Mouse (Mus musculus) brain, embryonic 14.5 days (tissue): Measurements from ENCODE around the gene Rhoa. TPM values are rescaled to one million over a fixed set of nuclear protein-coding genes. Genes with fewer than 3 reads are reported as not detected.
"Not testable (repeated sequence)": the region's sequence is repeated elsewhere in the genome, so short reads cannot be mapped to it uniquely, and the experiment has no call there.

Experiments used
- DNase-seq: peaks from one replicate; pipeline ENCODE4 v3.0.0-alpha.2; 2011; ENCODE audit warnings: low read depth
- CTCF ChIP-seq: fragments of 200-500 bp; IDR thresholded peaks from 2 replicates; pipeline ENCODE4 v1.5.1; 2012; ENCODE audit warnings: inconsistent platforms, mild to moderate bottlenecking, moderate library complexity, borderline replicate concordance; ENCODE audit not compliant: insufficient read depth, insufficient read length; ENCODE audit errors: extremely low read depth
- POLR2A ChIP-seq: fragments of 200-500 bp; IDR thresholded peaks from 2 replicates; pipeline ENCODE4 v1.6.1; 2012; ENCODE audit warnings: mild to moderate bottlenecking, inconsistent platforms, borderline replicate concordance; ENCODE audit not compliant: poor library complexity, insufficient read depth, insufficient read length, severe bottlenecking; ENCODE audit errors: extremely low read depth
- polyA plus RNA-seq: library from polyadenylated mRNA; depleted of rRNA; stranded (reverse); fragments of >200 nt; gene quantifications from 2 replicates; pipeline ENCODE4 v1.2.3, GENCODE M21; 2012

Gene Rhoa
- polyA plus RNA-seq, 1 experiment = 160 TPM

DNA sequence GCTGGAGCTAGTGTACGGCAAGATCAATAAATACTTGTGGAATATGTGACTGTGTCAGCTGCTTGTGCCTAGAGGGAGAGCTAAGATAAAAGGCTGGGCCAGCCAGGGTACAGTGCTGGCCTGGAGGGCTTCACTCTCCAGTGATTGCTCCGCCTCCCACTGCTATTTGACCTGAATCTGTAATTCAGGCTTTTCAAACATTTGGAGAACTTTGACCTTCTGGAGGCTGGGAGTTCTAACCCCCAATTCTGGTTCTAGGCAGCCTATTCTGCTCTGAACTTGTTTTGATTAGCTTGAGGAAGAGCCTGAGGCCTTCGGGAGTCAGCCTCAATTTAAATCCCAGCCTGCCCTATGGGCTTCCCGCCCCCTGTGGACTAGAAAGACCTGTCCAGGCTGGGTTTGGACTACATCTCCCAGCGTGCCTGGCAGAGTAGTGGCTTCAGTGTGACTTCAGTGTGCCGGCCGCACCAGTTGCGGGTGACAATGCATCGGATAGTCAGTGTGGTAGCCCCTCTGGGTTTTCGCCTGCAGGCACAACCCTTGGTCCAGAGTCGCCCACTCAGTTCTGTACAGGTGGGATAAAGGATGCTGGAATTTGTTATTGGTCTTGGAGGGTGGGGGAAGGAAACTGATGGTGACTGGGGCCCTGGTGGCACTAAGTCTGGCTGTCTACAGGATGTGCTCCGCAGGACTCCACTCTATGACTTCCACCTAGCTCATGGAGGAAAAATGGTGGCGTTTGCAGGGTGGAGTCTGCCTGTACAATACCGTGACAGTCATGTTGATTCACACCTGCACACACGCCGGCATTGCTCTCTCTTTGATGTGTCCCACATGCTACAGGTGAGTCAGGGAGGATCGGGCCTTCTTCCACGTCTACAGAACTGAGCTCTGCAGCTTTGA is 9.2 kb upstream of the Rhoa start, which contains the start of gene Amt:
TSS of gene Amt (plus strand) at position 401 of the 903 bp plus-strand sequence.
- no peak for TF ChIP-seq CTCF
- no peak for TF ChIP-seq POLR2A
- peak; percentile 57 for DNase-seq

DNA sequence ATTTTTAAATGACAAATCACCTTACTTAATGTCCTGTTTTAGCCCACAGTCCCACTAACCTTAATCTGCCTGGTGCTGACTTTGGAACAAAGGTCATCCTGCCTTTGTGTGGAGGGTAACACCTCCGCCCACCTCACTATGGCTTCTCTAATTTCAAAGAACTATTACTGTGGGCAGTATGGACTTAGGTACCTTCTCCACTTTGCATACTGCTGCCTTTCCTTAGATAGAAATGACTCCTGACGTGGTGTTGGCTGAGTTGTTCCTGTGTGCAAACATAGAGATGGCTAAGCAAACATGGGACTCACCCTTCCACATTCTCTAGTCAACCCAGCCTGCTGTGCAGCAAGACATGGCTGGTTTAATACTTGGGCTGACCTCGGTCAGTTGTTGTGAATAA is 4.1 kb upstream of the Rhoa start:
- TF ChIP-seq CTCF (no peak), POLR2A (no peak)

DNA sequence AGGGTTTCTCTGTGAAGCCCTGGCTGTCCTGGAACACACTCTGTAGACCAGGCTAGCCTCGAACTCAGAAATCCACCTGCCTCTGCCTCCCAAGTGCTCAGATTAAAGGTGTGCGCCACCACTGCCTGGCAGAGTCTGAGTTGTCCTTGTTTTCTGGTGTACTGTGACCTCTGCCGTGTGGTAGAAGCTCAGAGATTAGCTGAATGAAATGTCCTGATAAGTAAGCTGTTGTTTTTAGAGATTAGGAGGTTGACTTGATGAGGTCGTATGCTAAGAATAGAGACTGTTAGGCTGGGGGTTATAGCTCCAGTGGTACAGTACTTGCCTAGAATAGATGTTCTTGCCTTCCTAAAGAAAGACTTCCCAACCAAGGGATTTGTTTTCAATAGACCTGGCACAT is 1.2 kb upstream of the Rhoa start:
- no peak for DNase-seq
- no peak for TF ChIP-seq POLR2A
- no peak for TF ChIP-seq CTCF

More for the DNA sequence above, 4.1 kb upstream of the Rhoa start:
- DNase-seq = no peak

DNA sequence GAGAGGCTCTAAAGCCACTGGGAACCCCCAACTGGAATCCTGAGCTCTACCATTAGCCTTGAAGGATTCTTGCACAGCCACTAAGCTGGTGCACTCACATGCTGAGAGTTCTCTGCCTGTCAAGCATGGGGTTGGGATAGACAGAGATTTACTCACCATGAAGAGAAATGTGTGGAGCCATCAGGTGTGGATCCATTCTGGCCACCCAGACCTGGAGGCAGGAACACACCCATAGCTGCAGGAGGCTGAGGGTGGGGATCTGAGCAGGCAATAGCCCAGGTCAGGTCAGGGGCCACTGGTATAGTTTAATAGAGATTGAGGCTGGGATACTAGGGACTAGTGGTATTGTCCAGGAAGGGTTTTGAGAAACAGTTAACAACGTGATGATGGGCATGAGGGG is 759 bp upstream of the Rhoa start:
- TF ChIP-seq CTCF (no peak), POLR2A (no peak)
- DNase-seq = no peak

DNA sequence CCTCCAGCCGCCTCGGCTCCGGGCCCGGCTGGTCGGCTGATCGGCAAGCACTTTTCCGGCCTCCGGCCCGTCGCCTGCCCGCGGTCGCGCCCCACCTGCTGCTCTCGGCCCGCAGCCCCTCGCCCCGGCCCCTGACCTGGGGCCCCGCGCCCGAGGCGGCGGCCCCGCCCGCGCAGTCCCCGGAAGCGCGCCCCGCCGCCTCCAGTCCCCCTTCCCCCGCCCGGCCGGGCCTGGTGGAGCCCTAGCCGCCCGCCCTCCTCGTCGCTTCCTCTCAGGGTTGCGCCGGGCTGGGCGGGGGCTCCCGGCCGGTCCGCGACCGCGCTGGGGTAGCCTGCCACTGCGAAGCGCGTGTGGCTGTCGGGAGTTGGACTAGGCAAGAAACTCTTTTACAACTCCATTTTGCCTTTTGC is 647 bp downstream of the Rhoa start:
- TF ChIP-seq POLR2A (no peak), CTCF (no peak)
- DNase-seq = peak; percentile 82

DNA sequence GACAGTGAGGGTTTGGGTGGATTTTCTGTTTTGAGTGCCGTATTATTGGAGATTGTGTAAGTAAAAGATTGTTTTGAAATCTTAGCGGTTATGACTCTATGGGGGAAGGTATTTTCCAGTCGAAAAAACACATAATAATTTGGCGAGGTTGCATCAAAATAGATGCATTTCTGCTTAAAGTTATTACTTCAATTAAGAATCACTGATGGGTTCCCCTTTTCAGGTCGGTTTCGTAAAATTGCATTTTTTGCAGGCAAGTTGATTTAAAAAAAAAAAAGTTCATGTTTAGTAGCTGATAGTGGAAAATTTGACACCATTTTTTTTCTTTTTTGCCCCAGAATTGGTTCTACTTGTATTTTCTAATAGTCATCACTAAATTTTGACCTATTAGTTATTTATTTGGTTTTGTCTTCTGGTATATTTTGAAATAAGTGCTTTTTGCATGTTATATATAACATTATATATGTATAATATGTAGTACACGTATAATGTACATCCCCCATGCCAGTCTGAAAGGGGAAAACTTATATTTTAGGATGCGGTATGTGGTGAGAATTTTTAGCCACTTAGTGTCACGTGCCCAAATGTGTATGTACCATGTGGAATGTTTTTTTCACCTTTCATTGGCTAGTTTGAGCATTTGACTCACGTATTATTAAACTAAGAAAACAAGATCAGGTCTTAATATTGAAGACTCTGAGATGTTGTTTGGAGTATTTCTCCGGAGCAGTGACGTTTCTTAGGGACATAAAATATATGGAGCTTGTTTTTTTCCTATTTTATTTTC is 1.3 kb downstream of the Rhoa start:
- TF ChIP-seq POLR2A = no peak
- no peak for TF ChIP-seq CTCF
- DNase-seq = no peak

DNA sequence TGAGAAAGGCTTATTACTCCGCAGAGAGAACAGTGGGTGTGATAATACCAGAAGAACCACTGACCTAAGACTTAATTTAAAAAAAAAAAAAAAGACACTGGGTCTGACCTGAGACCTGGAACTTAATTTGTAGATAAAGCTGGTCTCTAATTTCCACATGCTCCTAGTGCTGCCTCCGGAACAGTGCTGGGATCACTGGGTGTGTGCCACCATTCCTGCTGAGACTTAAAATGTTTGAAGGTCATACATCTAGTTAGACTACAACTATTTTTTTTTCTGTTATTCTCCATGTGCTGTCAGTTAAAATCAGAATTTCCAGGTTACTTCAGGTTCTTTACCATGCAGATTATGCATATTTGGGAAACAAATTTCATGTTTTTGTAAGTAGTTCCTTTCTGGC is 2.2 kb downstream of the Rhoa start:
- no peak for TF ChIP-seq POLR2A
- no peak for TF ChIP-seq CTCF
- no peak for DNase-seq

DNA sequence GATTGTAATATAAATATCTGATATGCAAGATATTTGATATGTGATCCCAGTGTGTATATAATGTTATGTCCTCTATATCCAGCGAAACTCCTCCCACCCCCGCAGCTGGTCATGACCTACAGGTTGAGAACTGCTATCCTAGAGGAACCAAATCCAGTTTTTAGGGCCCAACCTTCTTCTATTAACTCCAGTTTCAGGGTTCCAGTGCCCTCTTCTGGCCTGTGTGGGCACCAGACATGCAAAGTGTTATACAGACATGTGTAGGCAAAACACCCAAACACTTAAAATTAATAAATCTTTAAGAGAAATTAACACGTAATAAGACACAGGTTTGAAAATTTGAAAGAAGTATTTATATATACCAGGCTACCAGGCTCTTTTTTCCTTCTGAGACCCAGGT is 11.6 kb downstream of the Rhoa start:
- TF ChIP-seq CTCF (peak; percentile 25; the same call in 1 of the 2 replicates), POLR2A (no peak)
- no peak for DNase-seq

DNA sequence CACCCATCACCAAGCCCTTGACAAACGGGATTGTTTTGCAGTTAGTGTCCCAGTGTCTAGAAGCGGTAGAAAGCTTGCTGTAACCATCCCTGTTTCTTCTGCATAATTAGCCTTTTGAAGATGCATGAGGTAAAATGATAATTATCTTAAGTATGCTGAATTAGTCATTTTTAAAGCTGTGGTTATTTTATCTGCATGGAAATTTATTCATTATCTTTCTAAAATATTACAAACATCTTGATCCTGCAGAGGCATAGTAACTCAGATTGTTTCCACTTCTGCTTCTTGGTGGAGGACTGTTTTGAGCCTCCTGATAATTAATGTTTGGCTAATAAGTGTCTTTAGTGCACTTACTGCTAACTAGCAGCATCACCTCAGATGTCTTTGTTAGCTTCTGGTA is 12.5 kb downstream of the Rhoa start:
- no peak for TF ChIP-seq CTCF
- DNase-seq = no peak

DNA sequence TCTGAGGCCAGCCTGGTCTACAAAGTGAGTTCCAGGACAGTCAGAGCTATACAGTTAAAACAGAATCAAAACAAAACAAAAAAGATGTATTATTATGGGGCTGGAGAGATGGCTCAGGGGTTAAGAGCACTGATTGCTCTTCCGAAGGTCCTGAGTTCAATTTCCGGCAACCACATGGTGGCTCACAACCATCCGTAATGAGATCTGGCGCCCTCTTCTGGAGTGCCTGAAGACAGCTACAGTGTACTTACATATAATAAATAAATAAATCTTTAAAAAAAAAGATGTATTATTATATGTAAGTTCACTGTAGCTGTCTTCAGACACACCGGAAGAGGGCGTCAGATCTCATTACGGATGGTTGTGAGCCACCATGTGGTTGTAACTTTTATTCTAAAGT is 16.1 kb downstream of the Rhoa start:
- DNase-seq = not testable (repeated sequence)

DNA sequence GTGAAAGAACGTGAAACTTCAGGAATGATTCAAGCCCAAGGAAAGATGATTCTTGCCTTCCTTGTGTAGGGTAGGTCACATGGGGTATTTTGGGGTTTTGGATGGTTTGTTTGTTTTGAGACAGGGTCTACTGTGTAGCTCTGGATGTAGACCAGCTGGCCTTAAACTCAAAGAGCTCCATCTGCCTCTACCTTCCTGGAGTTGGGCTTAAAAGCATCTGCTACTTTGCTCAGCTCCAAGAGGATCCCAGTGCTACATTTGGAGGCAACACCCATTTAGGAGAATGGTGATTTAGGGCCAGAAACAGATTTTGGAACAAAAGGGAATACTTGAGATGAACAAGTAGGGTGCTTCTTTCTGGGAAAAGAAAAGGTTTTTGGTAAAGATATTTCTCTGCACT is 18.9 kb downstream of the Rhoa start:
- no peak for DNase-seq

DNA sequence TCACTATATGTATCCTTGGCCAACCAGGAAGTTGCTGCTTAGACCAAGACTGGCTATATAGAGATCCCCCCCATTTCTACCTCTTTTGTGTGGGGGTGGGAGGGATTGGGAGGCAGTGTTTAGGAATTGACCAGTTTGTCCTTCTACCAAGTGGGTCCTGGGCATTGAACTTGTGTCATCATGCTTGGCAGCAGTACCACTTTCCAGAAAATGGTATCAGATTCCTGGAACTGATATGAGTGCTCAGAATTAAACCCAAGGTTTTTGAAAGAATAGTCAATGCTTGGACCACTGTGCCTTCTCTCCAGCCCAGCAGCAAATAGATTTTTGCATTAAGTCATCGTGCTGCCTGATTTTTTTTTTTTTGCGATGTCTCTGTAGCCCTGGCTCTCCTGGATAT is 19.9 kb downstream of the Rhoa start:
- no peak for TF ChIP-seq POLR2A
- no peak for TF ChIP-seq CTCF
- no peak for DNase-seq

More for the DNA sequence above, 18.9 kb downstream of the Rhoa start:
- no peak for TF ChIP-seq CTCF
- TF ChIP-seq POLR2A = no peak
